Mouse (Mus musculus): ENCODE results near the gene Tbrg1.

- TF ChIP-seq CTCF (conservative IDR thresholded peaks at IDR 0.05; ENCODE audit: low read length) (no peak), POU5F1 (IDR thresholded peaks at IDR 0.05; ENCODE audit: borderline replicate concordance, low read length) (no peak)
Measured at GRCm38 (mm10) chr9:37614316-37614715, 42.8 kb downstream of the Tbrg1 start.
